Mouse (Mus musculus) kidney, embryonic 14.5 days (tissue): ENCODE data around the gene Rtl8a. TPM values are rescaled to one million over a fixed set of nuclear protein-coding genes. Genes with fewer than 3 reads are reported as not detected.
"Not testable (repeated sequence)": the region's sequence is repeated elsewhere in the genome, so short reads cannot be mapped to it uniquely, and the experiment has no call there.

ENCODE experiments used
- ATAC-seq: fragments of 200-750 bp; cut with Nextera tagmentation; 2 replicates; pipeline ENCODE4 v1.8.0; 2017; ENCODE audit warnings: moderate number of reproducible peaks, mild to moderate bottlenecking, moderate TSS enrichment, moderate library complexity; ENCODE audit not compliant: low FRiP score, low TSS enrichment
- H3K27ac ChIP-seq: fragments of 300-500 bp; sonication (generic); 2 replicates; pipeline ENCODE4 v1.5.1; 2014; ENCODE audit warnings: low read depth, mild to moderate bottlenecking, low read length, moderate library complexity, mixed read lengths
- H3K27me3 ChIP-seq: fragments of 300-500 bp; sonication (generic); 2 replicates; pipeline ENCODE4 v1.6.1; 2014; ENCODE audit warnings: mild to moderate bottlenecking, low read length; ENCODE audit not compliant: control insufficient read depth, insufficient read depth
- H3K36me3 ChIP-seq: fragments of 300-500 bp; sonication (generic); 2 replicates; pipeline ENCODE4 v1.6.1; 2014; ENCODE audit warnings: low read length, mixed read lengths; ENCODE audit not compliant: control insufficient read depth, insufficient read depth
- H3K4me1 ChIP-seq: fragments of 300-500 bp; sonication (generic); 2 replicates; pipeline ENCODE4 v1.6.1; 2014; ENCODE audit warnings: low read length, mixed read lengths; ENCODE audit not compliant: control insufficient read depth, insufficient read depth
- H3K4me2 ChIP-seq: fragments of 300-500 bp; sonication (generic); replicated peaks from 2 replicates; pipeline ENCODE4 v1.6.1; 2014; ENCODE audit warnings: low read depth, mild to moderate bottlenecking, low read length
- H3K4me3 ChIP-seq: fragments of 300-500 bp; sonication (generic); 2 replicates; pipeline ENCODE4 v1.5.1; 2014; ENCODE audit warnings: mild to moderate bottlenecking, low read length
- H3K9ac ChIP-seq: fragments of 300-500 bp; sonication (generic); 2 replicates; pipeline ENCODE4 v1.6.1; 2014; ENCODE audit warnings: low read depth, mild to moderate bottlenecking, low read length, moderate library complexity
- H3K9me3 ChIP-seq: fragments of 300-500 bp; sonication (generic); 2 replicates; pipeline ENCODE4 v1.6.1; 2016; ENCODE audit warnings: low read length; ENCODE audit not compliant: control insufficient read depth
- WGBS: fragments of 180-500 bp; shearing (Covaris S2); extraction: QIAGEN DNeasy Blood & Tissue Kit; methylation state at CpG from one replicate; pipeline ENCODE4 v1.1.7; 2014; 5-methylcytosine and 5-hydroxymethylcytosine counted together
- polyA plus RNA-seq: library from polyadenylated mRNA; unstranded; fragments of >200 nt; fragmentation: Nextera tagmentation; extraction: Ambion mirVana; gene quantifications from 2 replicates; pipeline ENCODE4 v1.2.1, GENCODE M21; 2014

Rtl8a gene
- polyA plus RNA-seq, 1 experiment from 2014 or later, result 73.2 TPM

- not testable (repeated sequence) for H3K4me3 ChIP-seq, H3K4me2 ChIP-seq, H3K4me1 ChIP-seq, H3K27ac ChIP-seq, ATAC-seq, H3K27me3 ChIP-seq, H3K9me3 ChIP-seq, H3K36me3 ChIP-seq, H3K9ac ChIP-seq
- WGBS, result 63% methylated on average over 4 of the region's 4 CpGs
Measured at GRCm38 (mm10) chrX:53652917-53653316, 9.4 kb upstream of the Rtl8a start.

GRCm38 (mm10) chrX:53645885-53646284 lies 2.4 kb upstream of the Rtl8a start:
- WGBS, result 80% methylated on average over 6 of the region's 6 CpGs
- Histone ChIP-seq H3K4me2 (no peak overlapping the region), H3K9me3 (no peaks in the 10 kb centered on the region), H3K9ac (no peak overlapping the region), H3K27ac (no peak overlapping the region), H3K36me3 (no peaks in the 10 kb centered on the region), H3K4me1 (no peaks in the 10 kb centered on the region), H3K27me3 (no peaks in the 10 kb centered on the region), H3K4me3 (no peak overlapping the region)
- ATAC-seq, result no peak

- H3K4me3 ChIP-seq, ATAC-seq, H3K27ac ChIP-seq, H3K36me3 ChIP-seq, H3K4me1 ChIP-seq, H3K9ac ChIP-seq, H3K27me3 ChIP-seq, H3K4me2 ChIP-seq, H3K9me3 ChIP-seq: not testable (repeated sequence)
- WGBS, result 81% methylated on average over 3 of the region's 4 CpGs
Measured at GRCm38 (mm10) chrX:53642604-53642979, 890 bp downstream of the Rtl8a start.

- H3K4me2 ChIP-seq, H3K9me3 ChIP-seq, H3K27ac ChIP-seq, H3K27me3 ChIP-seq, H3K9ac ChIP-seq, H3K36me3 ChIP-seq, H3K4me3 ChIP-seq, H3K4me1 ChIP-seq, ATAC-seq: not testable (repeated sequence)
- 76% methylated on average over 3 of the region's 3 CpGs for WGBS
Measured at GRCm38 (mm10) chrX:53638107-53638506, 5.4 kb downstream of the Rtl8a start.

GRCm38 (mm10) chrX:53611395-53611794 lies 32.1 kb downstream of the Rtl8a start:
- H3K4me2 ChIP-seq, H3K4me3 ChIP-seq, H3K27me3 ChIP-seq, H3K9ac ChIP-seq, H3K36me3 ChIP-seq, H3K27ac ChIP-seq, H3K4me1 ChIP-seq, H3K9me3 ChIP-seq, ATAC-seq: not testable (repeated sequence)

GRCm38 (mm10) chrX:53610571-53610970 lies 32.9 kb downstream of the Rtl8a start:
- Histone ChIP-seq H3K27ac (no peak overlapping the region), H3K9ac (no peak overlapping the region), H3K4me1 (no peaks in the 10 kb centered on the region), H3K9me3 (no peaks in the 10 kb centered on the region), H3K36me3 (no peaks in the 10 kb centered on the region), H3K4me2 (no peak overlapping the region), H3K4me3 (no peak overlapping the region), H3K27me3 (no peaks in the 10 kb centered on the region)
- WGBS, result 6% methylated on average over 3 of the region's 3 CpGs
- no peak for ATAC-seq

GRCm38 (mm10) chrX:53608879-53609278 lies 34.6 kb downstream of the Rtl8a start, which contains the start of gene Gm14597:
Gene Gm14597, minus strand, starts transcription at chrX:53608979.
- ATAC-seq, H3K27ac ChIP-seq, H3K4me1 ChIP-seq, H3K27me3 ChIP-seq, H3K9me3 ChIP-seq, H3K36me3 ChIP-seq: not testable (repeated sequence)
- WGBS, result 70% methylated on average over 2 of the region's 4 CpGs
- Histone ChIP-seq H3K4me3 (peak within 1 kb of the TSS; percentile 40), H3K9ac (peak within 1 kb of the TSS; percentile 51), H3K4me2 (peak within 1 kb of the TSS; percentile 49)

- no peaks in the 10 kb centered on the region for H3K27me3 ChIP-seq
- H3K4me1 ChIP-seq, result no peaks in the 10 kb centered on the region
- no peaks in the 10 kb centered on the region for H3K9me3 ChIP-seq
- H3K9ac ChIP-seq, result peak overlapping the region; percentile 51
- H3K4me2 ChIP-seq, result peak overlapping the region; percentile 49
- H3K36me3 ChIP-seq, result no peaks in the 10 kb centered on the region
- peak; percentile 24; the same call in 1 of the 2 replicates for ATAC-seq
- H3K4me3 ChIP-seq, result peak overlapping the region; percentile 40
- H3K27ac ChIP-seq, result no peak overlapping the region
- 33% methylated on average over 17 of the region's 18 CpGs for WGBS
Measured at GRCm38 (mm10) chrX:53608122-53608813, 35.2 kb downstream of the Rtl8a start.

GRCm38 (mm10) chrX:53607242-53608121 lies 36.0 kb downstream of the Rtl8a start, which contains the start of gene Rtl8c:
Gene Rtl8c, plus strand, starts transcription at chrX:53608032.
- Histone ChIP-seq H3K9me3 (no peaks in the 10 kb centered on the region), H3K4me1 (no peaks in the 10 kb centered on the region), H3K27me3 (no peaks in the 10 kb centered on the region), H3K4me2 (peak within 1 kb of the TSS; percentile 49), H3K36me3 (no peaks in the 10 kb centered on the region), H3K4me3 (peak within 1 kb of the TSS; percentile 40), H3K27ac (no peak within 1 kb of the TSS), H3K9ac (peak within 1 kb of the TSS; percentile 51)
- 33% methylated on average over 20 of the region's 20 CpGs for WGBS
- ATAC-seq, result peak; percentile 91
